Mouse (Mus musculus) embryo, embryonic 9.5 days (tissue): ENCODE data around the gene Mta1.

Source experiments
- DNase-seq: peaks from one replicate; pipeline ENCODE4 v3.0.0-alpha.2; 2017; ENCODE audit errors: extremely low spot score

The Mta1 gene

GRCm38 (mm10) chr12:113186326-113187010 is 88.4 kb downstream of the Mta1 start:
- no peak for DNase-seq
